Mouse (Mus musculus) CH12.LX (cell line): ENCODE data around the gene Gm12830.

Experiments used
- BHLHE40 ChIP-seq: IDR thresholded peaks from 2 replicates; pipeline ENCODE4 v1.6.1; 2011; ENCODE audit warnings: mild to moderate bottlenecking, low read depth, low read length, improper control_type of control experiment
- HCFC1 ChIP-seq: IDR thresholded peaks from 2 replicates; pipeline ENCODE4 v1.6.1; 2012; ENCODE audit warnings: low read depth, mild to moderate bottlenecking, inconsistent platforms, low read length, improper control_type of control experiment
- ZC3H11A ChIP-seq: IDR thresholded peaks from 2 replicates; pipeline ENCODE4 v1.6.1; 2012; ENCODE audit warnings: low read depth, mild to moderate bottlenecking, inconsistent platforms, low read length, improper control_type of control experiment
- ZNF384 ChIP-seq: IDR thresholded peaks from 2 replicates; pipeline ENCODE4 v1.6.1; 2012; ENCODE audit warnings: low read depth, low read length, improper control_type of control experiment, inconsistent platforms

- TF ChIP-seq ZC3H11A (no peak), BHLHE40 (no peak), ZNF384 (no peak), HCFC1 (no peak)
These were observed 38.7 kb upstream of the Gm12830 start for GRCm38 (mm10) chr4:114782851-114783250.
